Mouse (Mus musculus) thymus, postnatal 4 days (tissue): ENCODE results near the gene Pabpc4.
A peak's percentile ranks its signal among the peaks of the same experiment; 100 is the strongest.
"Not testable (repeated sequence)": the region's sequence is repeated elsewhere in the genome, so short reads cannot be mapped to it uniquely, and the experiment has no call there.

Source experiments
- DNase-seq: peaks from one replicate; pipeline ENCODE4 v3.0.0; 2021

Pabpc4 gene

DNA sequence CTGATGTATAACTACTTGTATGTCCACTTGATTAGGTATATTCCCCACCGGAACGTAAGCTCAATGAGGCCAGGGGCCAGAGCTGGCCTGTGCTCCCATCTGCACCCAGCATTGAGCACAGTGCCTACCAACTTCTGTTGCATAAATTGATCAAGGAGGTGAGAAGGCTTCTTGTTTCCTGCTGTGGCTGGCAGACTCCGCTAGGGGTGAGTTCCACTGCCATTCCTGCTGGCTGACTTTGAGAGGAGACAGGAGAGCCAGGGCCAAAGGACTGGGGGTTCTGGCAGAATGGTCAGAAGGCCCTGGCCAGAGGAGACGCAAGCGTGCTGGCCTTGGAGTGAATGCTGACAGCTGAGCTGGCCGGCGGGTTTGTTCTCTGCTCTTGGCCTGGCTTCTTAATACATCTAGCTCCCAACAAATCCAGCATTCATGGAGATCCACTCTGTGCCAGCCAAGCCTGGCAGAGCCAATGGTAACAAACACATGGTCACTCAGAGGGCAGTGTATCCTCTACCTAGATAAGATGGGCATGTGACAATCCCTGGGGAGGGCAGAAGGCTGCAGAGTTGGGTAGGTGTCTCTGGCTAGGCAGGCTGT, 13.1 kb upstream of the Pabpc4 start:
- DNase-seq: no peak

DNA sequence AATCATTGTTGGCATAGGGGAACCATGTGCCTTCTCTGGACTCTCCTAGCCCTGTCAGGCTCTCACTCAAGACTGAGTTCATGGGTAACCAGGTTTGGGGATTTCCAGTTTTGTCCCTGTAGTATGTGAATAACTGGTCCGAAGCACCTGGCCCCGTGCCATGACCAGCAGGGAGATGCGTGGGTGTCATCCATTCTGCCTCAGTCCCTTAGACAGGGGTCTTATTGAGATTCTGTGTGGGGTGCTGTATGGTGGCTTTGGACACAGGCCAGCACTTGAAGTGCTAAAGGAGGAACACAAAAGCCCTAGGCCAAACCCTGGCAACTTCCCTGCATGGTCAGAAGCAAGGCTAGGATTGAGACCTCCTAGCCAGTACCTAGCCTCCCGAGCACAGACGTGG, 9.9 kb upstream of the Pabpc4 start:
- DNase-seq: no peak

DNA sequence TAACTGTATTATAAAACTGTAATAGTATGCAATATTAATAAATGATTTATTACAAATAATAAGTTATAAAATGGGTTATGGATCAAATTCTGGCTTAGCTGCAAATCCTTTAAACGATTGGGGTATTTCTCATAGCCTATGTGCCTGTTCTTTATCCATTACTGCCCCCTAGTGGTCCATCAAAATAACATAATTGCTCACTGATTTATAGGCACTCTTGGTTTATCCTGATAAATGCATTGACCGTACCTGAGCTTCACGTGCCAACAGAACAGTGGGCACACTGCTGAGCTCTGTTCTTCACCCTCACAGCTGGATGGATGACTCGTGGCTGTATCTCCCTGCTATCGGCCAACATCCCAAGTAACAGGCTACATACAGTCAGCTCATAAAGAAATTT, 7.5 kb upstream of the Pabpc4 start:
- no peak for DNase-seq

DNA sequence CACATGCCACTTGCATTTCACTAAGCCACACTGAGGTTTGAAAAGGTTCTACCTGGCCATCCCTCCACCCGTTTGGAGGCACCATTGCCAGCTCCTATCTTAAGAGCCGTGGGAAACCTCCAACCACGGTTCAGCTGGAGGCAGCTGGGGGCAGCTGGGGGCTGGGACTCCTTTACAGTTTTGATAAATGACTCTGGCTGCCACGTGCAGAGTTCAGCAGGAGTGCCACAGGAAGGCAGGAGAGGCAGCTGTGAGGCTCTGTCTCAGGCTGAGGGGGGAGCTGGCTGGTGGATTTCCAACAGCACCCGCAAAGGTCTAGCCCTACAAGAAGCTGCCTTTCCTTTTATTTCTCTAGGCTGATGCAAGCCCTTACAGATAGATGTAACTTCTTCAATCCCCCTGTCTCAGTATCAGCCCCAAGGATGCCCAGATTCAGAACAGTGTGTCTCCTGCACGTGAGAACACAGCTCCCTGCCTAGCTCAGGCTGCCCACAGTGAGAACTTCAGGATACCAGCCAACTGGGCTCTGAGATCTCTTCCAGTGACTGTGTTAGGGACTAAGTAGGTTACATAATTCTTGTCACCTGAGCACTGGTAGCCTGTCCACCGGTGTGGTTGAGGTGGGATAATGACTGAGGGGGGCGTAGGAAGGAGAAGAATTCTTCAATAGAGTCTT, 1.9 kb upstream of the Pabpc4 start:
- peak; percentile 30 for DNase-seq

DNA sequence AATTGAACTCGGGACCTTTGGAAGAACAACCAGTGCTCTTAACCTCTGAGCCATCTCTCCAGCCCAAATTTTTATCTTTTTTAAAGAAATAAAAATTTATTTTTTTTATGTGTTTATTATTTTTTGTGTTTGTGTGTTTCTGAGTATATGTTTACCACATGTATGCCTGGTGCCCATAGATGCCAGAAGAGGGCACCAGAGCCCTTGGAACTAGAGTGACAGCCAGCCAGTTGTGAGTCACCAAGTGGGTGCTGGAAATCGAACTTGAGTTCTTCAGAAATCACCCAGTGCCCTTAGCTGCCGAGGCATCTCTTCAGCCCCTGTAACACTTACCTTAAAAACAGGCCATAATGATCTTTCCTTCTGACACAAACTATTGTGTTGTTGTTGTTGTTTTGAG, 8.9 kb downstream of the Pabpc4 start:
- DNase-seq: no peak

DNA sequence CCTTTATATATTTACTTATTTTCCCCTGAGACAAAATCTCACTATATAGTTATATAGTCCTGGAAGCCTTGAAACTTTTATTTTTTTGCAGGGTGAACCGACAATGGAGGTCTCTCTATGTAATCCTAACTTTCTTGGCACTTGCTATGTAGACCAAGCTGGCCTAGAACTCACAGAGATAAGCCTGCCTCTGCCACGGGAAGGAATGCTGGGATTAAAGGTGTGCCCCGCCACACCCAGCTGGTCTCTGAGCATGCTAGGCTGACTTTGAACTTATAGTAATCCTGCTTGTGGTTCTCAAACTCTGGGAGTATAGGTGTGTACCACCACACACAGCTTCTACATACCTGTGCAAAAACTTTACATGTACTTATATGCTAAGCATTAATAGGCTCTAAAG, 18.0 kb downstream of the Pabpc4 start:
- no peak for DNase-seq

DNA sequence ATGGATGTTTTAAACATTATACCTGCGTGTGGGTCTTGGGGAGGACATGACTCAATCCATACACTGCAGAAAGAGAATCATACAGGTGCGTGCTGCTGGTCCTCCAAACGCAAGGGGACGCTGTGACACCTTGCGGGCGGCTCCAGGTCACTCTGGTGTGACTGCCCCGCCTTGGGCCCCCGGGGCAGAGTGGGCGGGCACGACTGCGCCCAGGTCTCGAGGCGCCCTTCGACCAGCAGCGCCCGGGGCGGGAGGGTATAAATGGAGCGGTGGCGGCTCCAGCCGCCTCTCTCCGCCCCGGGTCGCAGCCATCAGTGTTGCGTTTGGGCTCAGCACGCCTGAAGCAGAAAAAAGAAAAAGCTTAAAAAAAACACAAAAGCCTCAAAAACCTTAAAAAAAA, 20.3 kb downstream of the Pabpc4 start:
- peak; percentile 92 for DNase-seq

DNA sequence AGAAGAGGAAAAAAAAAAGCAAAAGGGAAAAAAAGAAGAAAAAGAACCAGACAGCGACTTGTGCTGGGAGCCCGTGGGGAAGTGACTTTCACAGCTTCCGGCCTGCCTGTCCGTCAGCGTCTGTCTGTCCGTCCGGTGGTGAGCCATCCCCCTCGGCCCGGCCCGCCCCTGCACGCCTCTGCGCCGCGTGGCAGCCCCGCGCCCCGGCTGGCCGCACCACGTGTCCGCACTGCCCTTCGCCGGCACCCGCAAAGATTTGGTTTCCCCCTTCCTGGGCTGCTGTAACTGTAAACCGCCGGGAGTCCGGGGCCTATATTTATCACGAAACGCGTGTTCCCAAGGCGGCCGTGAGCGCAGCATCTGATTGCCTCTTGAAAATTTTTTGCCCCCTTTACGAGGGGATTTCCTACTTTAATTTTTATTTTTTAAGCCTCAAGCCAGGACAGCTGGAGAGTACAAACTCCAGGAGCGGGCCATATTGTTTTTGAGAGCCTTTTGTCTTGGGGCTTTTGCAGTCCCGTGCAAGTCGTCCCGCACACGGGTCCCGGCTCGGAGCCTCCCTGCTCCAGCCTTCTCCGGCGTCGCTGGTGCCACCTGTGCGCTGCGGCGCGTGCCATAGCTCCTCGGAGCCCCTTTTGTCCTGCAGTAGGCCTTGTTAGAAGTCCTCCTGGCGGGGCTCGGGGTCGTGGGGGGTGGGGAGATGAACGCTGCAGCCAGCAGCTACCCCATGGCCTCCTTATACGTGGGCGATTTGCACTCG, 20.9 kb downstream of the Pabpc4 start:
- DNase-seq: peak; percentile 51

DNA sequence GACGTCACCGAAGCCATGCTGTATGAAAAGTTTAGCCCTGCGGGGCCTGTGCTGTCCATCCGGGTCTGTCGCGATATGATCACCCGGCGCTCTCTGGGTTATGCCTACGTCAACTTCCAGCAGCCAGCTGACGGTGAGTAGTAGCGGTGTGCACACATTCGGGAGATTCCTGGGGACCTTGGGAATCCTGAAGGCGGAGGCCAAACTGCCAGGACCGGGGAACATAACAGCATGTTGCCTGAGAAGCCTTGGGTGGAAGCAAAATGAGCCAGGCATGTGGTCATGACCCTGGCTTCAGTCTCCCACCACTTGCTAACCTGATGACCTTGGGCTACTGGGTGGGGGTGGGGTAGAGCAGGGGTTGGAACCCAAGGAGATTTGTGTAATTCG, 21.5 kb downstream of the Pabpc4 start:
- peak; percentile 20 for DNase-seq

DNA sequence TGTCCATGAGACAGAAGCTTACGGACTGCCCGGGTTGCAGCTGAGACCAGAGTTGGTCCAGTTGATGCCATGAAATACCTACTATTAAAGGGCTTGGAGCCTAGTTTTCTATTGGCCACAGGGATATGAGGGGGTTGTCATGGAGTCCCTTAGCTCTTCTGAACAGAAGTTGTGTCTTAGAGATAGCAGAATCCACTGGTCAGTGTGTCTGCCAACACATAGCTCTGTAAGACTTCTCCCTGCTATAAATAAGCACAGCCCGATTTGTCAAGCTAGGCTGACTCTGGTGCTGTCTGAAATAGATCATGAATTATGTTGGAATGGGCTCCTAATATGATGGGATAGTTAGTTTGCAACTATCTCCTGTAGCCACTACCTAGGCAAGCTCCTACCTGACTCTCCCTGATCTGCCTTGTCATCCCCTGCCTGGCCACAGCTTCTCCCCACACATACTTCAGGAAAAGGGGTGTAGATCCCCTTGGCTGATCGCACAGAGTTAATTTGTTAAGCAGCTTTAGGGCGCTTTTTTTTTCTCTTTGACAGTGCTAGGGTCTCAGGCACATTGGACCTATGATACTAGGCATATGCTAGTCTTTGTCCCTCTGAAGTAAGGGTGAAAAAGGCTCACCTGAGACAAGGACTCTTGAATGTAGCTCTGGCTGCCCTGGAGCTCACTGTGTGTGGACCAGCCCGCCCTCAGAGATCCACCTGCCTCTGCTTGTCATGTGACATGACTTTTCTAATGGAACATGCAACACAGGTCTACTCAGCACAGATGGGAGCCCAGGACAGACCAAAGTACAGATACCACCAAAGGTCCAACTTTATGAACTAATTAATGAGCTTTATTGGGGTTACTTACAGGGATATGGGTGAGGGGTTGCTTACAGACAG, 22.8 kb downstream of the Pabpc4 start:
- no peak for DNase-seq

DNA sequence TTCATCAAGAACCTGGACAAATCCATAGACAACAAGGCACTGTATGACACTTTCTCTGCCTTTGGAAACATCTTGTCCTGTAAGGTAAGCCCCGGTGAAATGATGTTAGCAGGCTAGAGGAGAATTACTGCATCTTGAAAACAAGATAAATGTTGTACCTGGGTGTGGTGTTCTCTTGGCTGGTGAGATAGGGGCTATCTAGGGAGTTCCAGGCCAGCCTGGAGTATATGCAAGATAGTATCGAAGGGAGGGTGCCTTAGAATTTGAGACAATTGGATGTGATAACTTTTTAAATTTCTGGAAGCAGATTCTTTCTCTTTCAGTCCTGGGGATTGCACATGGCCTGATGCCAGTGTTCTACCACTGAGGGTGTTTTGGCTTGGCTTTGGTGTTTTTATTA, 24.6 kb downstream of the Pabpc4 start:
- DNase-seq: no peak

DNA sequence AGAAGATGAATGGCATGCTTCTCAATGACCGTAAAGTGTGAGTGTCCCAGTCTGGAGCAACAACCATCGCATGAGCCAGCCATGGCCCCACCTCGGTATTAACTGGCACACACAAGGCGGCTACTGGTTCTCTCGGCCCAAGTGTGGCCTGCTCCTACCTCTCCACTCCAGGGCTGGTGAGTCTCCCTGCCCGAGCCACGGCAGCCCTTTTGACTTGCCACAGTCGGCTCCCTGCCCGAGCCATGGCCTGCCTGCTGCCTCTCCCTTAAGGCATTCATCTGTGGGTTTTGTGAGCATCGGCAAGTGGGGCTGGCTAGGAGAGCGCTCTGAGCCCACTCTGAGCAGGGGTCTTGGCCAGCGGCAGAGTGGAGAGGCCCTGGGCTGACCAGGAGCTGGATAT, 26.9 kb downstream of the Pabpc4 start:
- no peak for DNase-seq

DNA sequence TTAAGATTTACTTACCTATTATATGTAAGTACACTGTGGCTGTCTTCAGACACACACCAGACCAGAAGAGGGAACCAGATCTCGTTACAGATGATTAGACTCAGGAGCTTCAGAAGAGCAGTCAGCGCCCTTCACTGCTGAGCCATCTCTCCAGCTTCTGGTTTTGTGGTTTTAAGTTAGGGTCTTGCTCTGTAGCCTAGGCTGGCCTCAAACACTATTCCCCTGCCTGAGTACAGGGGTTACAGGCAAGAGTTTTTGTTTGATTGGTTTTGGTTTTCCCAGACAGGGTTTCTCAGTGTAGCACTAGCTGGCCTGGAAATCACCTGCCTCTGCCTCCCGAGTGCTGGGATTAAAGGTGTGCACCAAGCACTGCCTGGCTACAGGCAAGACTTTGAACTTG, 30.2 kb downstream of the Pabpc4 start:
- DNase-seq: no peak

DNA sequence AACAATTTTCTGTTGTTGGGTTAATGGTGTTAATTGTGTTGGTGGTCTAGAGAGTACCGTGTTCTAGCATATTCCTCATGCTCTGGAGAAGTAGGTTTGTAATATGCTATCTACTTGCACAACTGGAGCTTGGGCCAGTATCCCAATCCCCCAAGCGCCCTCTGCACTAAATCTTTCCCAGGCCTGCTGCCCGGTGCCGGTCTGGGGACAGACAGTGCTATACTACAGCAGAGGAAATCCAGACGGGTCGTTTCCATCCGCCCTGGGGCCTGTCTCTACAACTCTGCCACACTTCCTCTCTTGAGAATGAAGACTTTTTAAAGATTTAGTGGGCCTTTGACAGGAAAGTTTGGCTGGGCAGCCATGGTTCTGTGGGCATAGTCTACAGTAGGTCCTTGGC, 30.8 kb downstream of the Pabpc4 start:
- DNase-seq: no peak

DNA sequence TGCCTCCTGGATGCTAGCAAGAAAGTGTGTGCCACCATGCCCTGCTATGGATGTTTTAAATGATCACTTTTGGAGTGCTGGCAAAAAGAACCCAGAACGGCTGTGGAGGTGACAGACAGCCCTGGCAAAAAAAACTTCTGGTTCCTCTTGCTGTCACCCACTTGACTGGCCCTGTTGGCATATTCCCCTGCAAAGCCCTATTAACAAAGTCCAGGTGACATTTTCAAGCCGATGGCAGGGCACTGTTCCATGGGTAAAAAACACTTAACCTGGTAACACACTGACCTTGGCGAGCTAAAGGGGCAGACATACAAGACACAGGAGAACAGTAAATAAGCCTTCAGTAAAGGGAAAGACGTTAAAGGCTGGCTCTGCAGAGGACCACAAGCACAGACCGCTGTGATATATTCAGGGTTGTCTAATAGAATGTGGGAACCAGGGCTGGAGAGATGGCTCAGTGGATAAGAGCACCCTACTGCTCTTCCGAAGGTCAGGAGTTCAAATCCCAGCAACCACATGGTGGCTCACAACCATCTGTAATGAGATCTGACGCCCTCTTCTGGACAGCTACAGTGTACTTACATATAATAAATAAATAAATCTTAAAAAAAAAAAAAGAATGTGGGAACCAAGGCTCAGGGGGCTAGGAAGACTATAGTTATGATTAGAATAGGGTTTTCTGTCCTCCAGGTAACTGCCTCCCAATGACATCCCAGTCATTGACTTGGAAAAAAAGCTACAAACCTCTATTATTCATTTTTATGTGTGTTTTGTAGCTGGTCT, 31.7 kb downstream of the Pabpc4 start:
- no peak for DNase-seq

DNA sequence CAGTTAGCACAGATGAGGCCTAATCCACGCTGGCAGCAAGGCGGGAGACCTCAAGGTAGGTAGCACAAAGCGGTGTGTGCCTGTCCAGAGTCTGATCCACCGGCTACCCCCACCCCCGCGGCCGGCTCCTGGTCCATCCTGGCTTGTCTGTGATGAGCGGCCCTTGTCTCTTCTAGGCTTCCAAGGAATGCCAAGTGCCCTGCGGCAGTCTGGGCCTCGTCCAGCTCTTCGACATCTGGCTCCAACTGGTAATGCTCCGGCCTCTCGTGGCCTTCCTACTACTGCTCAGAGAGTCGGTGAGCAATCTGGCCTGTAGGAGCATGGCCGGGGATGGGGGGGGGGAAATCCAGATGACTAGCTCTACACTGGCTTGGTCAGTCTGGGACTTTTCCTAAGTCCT, 32.9 kb downstream of the Pabpc4 start:
- DNase-seq: not testable (repeated sequence)

DNA sequence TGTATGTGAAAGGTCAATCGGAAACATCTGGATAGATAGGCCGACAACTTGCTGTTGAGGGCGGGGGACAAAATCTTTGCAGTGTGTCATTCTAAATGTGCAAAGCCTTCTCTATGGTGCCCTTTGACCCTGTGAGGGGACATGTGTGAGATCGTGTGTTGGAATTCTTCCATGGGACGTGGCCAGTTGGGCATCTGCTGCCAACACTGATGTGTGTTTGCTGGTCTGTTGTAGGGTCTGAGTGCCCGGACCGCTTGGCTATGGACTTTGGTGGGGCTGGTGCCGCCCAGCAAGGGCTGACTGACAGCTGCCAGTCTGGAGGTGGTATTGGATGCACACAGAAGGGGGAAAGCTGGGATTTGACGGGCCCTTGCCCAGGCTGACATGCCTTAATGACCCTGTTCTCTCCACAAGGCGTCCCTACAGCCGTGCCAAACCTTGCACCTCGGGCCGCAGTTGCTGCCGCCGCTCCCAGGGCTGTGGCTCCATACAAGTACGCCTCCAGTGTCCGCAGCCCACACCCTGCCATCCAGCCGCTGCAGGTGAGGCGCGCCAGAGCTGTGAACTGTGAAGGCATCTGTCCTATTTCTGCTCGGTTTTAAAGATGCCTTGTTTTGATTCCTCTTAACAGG, 33.5 kb downstream of the Pabpc4 start:
- DNase-seq: no peak

DNA sequence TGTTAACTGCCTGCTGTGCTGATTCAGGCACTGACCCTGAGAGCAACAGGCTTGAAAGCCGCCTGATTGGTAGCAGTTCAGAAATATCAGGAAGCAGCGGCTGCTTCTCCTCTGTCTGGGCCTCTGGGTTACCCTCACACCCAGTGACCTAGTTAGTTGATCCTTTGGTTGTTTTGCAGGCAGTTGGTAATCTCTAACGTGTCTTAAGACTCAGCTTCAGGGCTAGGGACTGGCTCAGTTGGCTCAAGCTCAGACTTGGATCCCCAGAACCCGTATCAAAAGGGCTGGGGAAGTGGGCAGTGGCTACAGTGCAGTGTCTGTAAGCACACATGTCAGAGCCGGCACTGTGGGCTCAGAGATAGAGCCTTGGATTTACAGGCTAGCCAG, 34.0 kb downstream of the Pabpc4 start:
- DNase-seq: no peak

DNA sequence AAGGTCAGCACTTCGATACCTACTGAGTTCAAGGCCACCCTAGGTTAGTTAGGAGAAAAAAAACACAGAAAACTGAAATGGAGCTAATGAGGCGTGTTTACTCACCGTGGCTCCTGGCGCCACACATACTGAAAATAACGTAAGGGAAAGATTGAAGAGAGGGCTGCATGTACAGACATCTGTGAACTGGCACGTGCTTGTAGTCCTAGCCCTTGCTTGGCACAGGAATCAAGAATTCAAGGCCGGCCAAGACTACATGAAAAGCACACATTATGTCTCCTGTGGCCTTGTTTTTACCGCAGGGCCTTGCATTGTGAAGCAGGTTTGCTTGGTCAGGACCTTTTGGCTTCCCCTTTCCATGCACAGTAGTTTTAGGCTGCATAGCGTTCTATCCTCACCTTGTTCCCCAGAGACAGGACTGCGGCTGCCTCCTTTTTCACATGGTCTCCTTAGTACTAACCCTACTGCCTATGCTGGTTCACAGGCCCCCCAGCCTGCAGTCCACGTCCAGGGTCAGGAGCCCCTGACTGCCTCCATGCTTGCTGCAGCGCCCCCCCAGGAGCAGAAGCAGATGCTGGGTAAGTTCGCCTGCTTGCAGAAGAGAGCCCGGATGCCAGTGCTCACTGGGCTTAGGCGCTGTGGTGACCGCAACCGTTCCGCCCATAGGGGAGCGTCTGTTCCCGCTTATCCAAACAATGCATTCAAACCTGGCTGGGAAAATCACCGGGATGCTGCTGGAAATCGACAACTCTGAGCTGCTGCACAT, 35.2 kb downstream of the Pabpc4 start:
- DNase-seq: no peak

DNA sequence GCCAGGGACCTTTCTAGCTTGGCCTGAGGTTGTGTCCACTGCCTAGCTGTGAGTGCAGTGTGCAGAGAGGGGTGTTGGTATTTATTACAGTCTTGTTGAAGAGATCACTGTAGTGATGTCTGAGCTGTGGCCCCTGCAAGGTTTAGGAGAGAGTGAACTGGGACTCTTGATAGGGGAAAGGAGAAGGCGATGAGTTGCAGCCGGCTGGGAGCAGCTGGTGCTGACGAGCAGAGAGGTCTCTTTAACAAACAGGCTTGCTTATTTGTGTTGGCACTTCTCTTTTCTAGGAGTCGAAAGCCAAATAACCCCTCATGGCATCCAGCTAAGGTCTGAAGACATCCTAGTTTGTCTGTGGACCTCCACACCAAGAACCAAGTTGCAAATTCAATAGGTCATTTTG, 36.1 kb downstream of the Pabpc4 start:
- DNase-seq: no peak

DNA sequence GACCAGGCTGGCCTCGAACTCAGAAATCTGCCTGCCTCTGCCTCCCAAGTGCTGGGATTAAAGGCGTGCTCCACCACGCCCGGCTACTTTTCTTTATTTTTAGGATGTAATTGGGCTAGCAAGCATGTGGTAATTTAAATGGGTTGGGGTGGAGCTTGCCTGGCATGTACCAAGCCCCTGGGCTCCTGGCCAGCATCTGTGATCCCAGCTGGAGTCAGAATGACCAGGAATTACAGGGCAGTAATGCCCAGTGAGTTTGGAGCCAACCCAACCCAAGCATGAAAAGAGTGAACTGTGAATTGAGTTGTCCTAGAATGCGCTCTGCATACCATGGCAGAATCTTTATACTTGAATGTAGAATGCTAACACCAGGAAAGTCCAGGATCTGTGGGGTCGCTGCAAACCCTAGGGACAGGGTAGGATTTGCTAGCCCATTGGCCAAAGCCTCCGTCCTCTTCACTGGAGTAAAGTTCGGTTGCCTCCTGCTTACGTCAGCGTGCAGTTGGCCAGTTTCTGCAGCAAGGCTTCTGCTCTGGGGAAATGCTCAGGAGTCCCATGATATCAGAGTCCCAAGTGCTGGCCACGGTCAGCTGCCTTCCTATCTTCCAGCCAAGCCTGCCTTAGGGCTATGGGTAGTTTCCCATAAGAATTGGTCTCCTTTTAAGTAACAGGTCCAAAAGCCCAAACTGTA, 37.0 kb downstream of the Pabpc4 start:
- no peak for DNase-seq
